Mouse (Mus musculus): Measurements from ENCODE around the gene Fam166b.

DNA sequence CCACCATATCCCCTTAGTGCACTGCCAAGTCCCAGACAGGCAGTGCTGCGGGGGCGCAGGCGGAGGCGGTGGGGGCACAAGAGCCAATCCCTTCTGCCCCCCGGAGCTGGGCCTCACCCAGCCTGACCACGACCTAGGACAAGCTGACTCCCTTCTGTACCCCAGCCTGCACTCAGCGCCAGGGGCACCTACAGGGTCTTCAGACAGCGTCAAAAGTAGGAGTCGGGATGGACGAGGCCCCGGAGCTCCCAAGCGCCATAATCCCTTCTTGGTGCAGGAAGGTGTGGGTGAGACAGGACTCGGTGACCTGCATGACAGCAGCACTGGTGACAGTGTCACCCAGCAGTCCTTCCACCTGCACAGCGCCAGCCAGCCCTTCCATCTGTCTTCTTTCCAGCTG is 14.2 kb downstream of the Fam166b start:
- TF ChIP-seq GATA1 (IDR thresholded peaks at IDR 0.05; ENCODE audit: borderline replicate concordance, low read length) = no peak
- no peak for TF ChIP-seq FLI1 (IDR thresholded peaks at IDR 0.05; ENCODE audit: low read length)

Measured in megakaryocyte, embryonic 14.5 days (primary cell).